Mouse (Mus musculus): ENCODE data around the gene Mon2. TPM values are rescaled to one million over a fixed set of nuclear protein-coding genes. Genes with fewer than 3 reads are reported as not detected.
"Not testable (repeated sequence)": the region's sequence is repeated elsewhere in the genome, so short reads cannot be mapped to it uniquely, and the experiment has no call there.

Mon2 gene
- total RNA-seq, 2 experiments from 2014 or later, result 13.8 to 36.7 TPM

DNA sequence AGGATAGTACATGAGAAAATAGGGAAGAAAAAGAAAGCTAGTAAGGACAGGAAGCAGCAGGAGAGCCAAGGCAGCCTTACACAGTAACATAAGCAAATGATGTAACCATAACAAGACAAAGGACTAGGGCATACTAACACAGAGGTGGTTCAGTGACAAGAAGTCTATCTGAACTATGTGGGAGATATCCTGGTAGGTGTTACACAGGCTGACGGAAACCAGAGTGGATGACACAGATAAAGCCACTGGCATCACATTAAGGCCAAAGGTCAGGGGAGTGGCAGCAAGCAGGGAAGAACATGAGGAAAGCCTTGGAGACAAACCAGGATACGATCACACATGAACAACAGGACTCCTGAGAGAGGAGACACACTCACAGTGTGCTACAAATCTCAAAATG, 4.3 kb downstream of the Mon2 start:
- no peak for ATAC-seq (replicated peaks; ENCODE audit: low FRiP score, poor library complexity, severe bottlenecking)

- no peak for ATAC-seq (replicated peaks; ENCODE audit: low FRiP score, poor library complexity, severe bottlenecking)
Measured at GRCm38 (mm10) chr10:123063021-123063420, 13.3 kb downstream of the Mon2 start.

GRCm38 (mm10) chr10:123060831-123061230, 15.5 kb downstream of the Mon2 start:
- ATAC-seq (replicated peaks; ENCODE audit: low FRiP score, poor library complexity, severe bottlenecking), result no peak

DNA sequence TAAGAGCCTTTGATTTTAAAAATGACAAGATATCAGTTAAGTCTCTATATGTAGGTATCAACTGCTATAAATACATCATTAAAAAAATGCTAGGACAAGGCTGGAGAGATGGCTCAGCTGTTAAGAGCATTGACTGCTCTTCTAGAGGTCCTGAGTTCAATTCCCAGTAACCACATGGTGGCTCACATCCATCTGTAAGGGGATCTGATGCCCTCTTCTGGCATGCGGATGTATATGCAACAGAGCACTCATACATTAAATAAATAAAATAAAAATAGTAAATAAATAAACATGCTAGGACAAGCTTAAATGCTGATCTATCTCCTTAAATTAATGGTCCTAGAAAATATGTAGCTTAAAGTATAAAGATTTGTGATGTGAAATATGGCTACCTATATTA, 19.2 kb downstream of the Mon2 start:
- no peak for ATAC-seq (replicated peaks; ENCODE audit: low FRiP score, poor library complexity, severe bottlenecking)

- ATAC-seq (replicated peaks; ENCODE audit: low FRiP score, poor library complexity, severe bottlenecking), result no peak
Measured at GRCm38 (mm10) chr10:123056463-123056862, 19.8 kb downstream of the Mon2 start.

DNA sequence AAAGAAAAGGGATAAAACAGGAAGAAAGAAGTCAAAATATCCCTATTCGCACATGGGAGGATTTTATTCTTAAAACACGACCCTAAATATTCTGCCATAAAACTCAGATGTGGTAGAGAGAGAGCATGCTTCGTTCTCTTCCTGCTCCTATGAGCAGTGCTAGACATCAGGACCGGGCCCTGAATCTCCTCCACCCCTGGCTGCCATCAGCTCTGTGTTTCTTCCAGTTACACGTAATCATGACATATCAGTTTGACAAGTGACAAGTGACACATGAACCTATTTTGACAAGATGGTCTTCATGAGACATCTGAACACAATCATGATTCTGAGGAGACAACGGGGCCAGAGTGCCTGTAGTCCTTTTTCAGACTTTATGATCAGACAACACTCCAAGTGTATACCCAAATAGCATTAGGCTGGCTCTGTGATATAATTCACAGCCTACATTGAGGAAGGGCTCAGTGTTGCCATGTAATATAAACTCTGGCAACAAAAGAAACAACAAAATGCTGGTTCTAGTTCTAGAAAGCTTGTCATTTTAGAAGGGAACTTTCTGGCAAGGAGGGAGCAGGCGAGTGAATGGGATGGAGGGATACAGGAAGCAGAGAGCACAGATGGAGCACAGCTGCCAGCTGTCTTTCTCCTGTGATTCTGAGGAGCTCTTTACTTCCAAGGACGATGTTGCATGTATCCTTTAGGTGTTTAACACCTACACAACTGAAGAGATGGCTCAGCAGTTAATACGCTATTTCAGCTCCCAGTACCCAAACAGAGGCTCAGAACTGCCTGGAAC, 20.9 kb downstream of the Mon2 start:
- no peak for ATAC-seq (replicated peaks; ENCODE audit: low FRiP score, poor library complexity, severe bottlenecking)

GRCm38 (mm10) chr10:123053557-123053956, 22.7 kb downstream of the Mon2 start:
- ATAC-seq (replicated peaks; ENCODE audit: low FRiP score, poor library complexity, severe bottlenecking), result no peak

DNA sequence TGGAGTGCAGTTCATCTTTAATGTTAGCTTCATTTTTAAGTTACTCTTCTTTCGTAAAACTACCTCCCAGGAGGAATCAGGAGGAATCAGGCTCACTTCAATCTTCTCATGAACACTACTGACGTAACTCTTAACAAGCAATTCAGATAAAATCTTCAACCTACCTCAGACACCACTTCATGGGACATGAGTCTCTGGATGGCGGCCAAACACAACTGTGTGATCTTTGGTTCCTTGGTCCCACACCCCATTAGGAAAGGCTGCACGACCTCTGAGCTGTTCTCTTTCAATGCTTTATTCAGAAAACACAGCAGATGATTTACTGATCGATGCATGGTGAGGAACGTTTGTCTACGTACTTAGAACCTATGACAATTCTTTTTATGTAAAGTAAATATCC, 24.3 kb downstream of the Mon2 start:
- ATAC-seq (replicated peaks; ENCODE audit: low FRiP score, poor library complexity, severe bottlenecking), result no peak

DNA sequence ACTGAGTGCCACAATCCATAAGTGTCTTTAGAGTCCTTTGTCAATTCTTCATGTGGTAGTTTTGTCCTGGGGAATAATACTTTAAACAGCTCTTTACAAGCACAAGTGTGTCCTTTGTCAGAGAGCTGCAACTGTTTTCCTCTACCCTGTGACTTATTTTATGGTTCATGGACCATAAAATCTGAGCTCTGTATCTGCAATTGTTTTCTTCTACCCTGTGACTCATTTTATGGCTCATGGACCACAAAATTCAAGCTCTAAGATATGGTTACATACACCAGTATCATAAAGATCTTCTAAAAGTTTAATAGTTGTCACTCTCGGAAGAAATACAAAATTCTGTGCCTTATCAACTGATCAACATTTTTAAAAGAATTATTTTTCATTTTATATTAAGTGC, 27.6 kb downstream of the Mon2 start:
- no peak for ATAC-seq (replicated peaks; ENCODE audit: low FRiP score, poor library complexity, severe bottlenecking)

GRCm38 (mm10) chr10:123039936-123040335, 36.4 kb downstream of the Mon2 start:
- ATAC-seq (replicated peaks; ENCODE audit: low FRiP score, poor library complexity, severe bottlenecking), result no peak

GRCm38 (mm10) chr10:123032078-123032646, 44.1 kb downstream of the Mon2 start:
- ATAC-seq (replicated peaks; ENCODE audit: low FRiP score, poor library complexity, severe bottlenecking), result no peak

DNA sequence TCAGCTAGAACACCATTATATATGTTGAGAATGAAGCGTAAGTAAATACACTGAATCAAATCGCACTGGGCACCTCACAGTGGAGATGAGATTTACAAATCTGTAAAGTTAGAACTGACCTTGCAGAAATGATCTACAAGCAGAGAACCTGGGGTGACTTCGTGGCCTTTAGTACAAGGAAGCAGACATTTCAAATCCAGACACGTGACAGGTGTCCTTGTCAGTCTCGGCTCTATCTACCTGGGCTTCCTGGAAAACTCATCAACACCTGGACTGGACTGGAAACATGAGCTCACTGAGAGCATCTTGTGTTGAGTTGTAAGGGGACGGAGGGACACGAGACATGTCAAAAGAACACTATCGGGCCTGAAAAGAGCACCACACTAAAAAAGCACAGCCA, 44.9 kb downstream of the Mon2 start:
- ATAC-seq (replicated peaks; ENCODE audit: low FRiP score, poor library complexity, severe bottlenecking), result no peak

DNA sequence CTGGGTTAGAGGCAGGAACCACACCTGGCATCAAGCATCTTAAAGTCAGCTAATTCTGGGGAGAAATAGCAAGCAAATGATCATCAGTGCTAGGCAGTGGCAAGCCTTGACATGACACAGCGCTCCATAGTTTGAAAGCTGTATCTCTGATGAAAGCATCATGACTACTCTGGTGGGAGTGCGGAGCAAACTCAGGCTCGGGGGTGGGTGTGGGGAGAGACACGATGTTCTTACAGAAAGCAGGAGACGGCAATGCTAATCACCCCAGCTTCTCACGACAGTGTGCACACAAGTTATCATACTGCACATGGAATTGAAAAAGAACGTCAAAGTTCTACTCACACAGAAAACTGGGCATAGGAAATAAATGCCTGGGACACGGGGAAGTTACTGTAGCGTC, 45.7 kb downstream of the Mon2 start:
- no peak for ATAC-seq (replicated peaks; ENCODE audit: low FRiP score, poor library complexity, severe bottlenecking)

DNA sequence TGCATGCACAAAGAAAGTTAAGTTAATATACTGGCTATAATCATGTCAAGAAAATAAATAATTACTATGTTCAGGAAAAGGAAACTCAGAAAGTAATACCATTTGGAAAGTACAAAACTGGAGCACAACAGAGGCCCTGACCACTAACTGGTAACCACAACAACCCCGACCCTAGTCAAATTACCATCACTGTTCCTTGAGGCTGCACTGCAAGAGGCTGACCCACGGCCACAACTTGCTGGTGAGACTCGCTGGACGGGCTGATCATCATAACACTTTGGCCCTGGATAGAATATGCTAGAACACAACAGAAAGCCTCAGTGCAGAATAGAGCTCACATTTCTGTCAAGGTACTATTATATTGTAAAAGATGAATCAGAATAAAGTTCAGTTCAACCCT, 47.4 kb downstream of the Mon2 start:
- ATAC-seq (replicated peaks; ENCODE audit: low FRiP score, poor library complexity, severe bottlenecking), result no peak

- not testable (repeated sequence) for ATAC-seq (replicated peaks; ENCODE audit: low FRiP score, poor library complexity, severe bottlenecking)
Measured at GRCm38 (mm10) chr10:123026736-123027135, 49.6 kb downstream of the Mon2 start.

GRCm38 (mm10) chr10:123013435-123013834, 62.9 kb downstream of the Mon2 start:
- ATAC-seq (replicated peaks; ENCODE audit: low FRiP score, poor library complexity, severe bottlenecking), result no peak

- no peak for ATAC-seq (replicated peaks; ENCODE audit: low FRiP score, poor library complexity, severe bottlenecking)
Measured at GRCm38 (mm10) chr10:123011421-123011820, 64.9 kb downstream of the Mon2 start.

DNA sequence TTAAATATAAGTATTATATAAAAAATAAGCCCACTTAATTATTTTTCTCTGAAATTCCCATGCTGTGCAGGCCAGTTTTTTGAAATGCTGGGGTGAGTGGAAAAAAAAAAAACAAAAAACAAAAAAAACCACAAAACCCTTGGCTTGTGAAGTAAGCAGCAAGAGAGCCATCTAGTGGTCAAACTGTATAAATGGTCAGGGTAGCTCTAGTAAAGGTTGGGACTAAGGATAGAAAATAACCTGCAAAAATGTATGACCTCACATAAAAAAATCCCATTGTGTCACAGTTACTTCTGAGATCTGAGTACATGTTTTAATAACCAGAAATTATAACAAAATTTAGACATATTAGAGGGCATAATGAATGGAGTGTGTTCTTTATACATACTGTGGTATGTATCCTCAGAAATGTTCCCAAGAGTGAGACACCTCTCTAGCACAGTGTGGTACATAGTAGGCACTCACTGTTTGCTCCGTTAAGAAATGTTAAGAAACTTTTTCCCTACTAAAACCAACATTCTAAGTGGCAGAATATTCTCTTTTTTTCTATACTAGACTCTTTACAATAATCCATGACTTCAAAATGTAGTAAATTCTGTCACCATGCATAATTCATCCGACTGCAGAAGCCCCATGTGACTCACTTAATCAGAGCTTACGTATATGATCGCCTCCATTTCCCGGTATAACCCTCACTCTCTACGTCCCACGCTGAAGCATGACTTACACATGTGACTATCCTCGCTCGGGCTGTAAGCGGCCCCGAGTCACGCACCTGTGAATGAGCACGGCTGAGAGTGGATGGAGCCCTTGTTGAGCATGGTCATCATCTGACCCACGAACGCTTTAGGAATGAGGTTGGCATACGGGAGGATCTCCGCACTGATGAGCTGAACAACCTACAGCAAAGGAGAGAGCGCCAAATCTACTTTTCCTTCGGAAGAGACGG, 70.8 kb downstream of the Mon2 start:
- ATAC-seq (replicated peaks; ENCODE audit: low FRiP score, poor library complexity, severe bottlenecking), result peak; percentile 71

DNA sequence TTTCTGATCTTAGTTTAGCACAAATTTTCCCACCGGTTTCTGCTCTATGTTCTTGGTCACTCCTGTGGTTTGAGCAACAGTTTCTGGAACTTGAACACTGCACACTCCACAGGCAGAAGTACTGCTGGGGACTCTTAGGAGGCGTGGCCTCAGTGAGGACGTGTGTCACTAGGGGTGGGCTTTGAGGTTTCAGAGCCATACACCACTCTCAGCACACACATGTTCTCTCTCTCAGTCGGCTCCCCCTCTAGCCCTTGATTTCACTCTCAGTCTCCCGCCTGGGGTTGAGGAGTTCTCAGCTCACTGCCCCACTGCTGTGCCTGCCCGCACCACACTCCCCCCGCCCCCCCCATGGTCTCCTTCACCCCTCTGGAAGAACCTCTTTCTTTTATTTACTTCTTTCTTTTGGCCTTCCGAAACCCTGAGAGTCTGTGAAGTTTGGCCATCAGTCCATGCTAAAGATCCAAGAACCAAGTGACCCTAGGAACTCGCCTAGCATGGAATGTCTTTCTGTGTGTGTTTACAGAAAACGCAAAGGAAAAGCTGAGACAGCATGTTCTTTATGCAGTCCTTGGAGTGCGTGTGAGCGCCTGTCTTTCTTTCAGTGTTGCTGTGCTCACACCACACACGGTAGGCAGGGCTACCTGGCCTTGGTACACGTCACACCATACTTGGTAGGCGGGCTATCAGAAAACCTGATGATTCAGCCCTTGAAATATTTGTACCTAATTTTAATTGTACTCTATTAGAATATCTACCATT, 71.6 kb downstream of the Mon2 start:
- ATAC-seq (replicated peaks; ENCODE audit: low FRiP score, poor library complexity, severe bottlenecking), result no peak

- no peak for ATAC-seq (replicated peaks; ENCODE audit: low FRiP score, poor library complexity, severe bottlenecking)
Measured at GRCm38 (mm10) chr10:123001985-123002384, 74.3 kb downstream of the Mon2 start.

All from erythroblast, adult 5-6 weeks (primary cell).